Mouse (Mus musculus): ENCODE results near the gene Fam76a. TPM values are rescaled to one million over a fixed set of nuclear protein-coding genes. Genes with fewer than 3 reads are reported as not detected.
A peak's percentile ranks its signal among the peaks of the same experiment; 100 is the strongest.

Fam76a gene
- polyA plus RNA-seq, 1 experiment from 2014 or later: 29.0 TPM

- Histone ChIP-seq H3K9ac (peak overlapping the region; percentile 94), H3K27me3 (replicated peaks) (no peaks in the 10 kb centered on the region), H3K9me3 (replicated peaks) (no peaks in the 10 kb centered on the region), H3K4me2 (peak overlapping the region; percentile 78), H3K4me3 (peak overlapping the region; percentile 82), H3K27ac (ENCODE audit: poor library complexity, severe bottlenecking) (peak overlapping the region; percentile 86), H3K4me1 (replicated peaks) (peaks cover 37% of the 10 kb centered on the region), H3K36me3 (peaks cover 18% of the 10 kb centered on the region)
- 3% methylated on average over 21 of the region's 21 CpGs for WGBS
- ATAC-seq (ENCODE audit: insufficient number of reproducible peaks, low FRiP score): no peak
These were observed 38.7 kb downstream of the Fam76a start for GRCm38 (mm10) chr4:132883561-132884063.

- Histone ChIP-seq H3K4me2 (peak overlapping the region; percentile 14; the same call in 1 of the 2 replicates), H3K27ac (ENCODE audit: poor library complexity, severe bottlenecking) (peak overlapping the region; percentile 70), H3K9ac (peak overlapping the region; percentile 23; the same call in 1 of the 2 replicates), H3K9me3 (replicated peaks) (no peaks in the 10 kb centered on the region), H3K36me3 (peaks cover 22% of the 10 kb centered on the region), H3K4me3 (no peak overlapping the region), H3K27me3 (replicated peaks) (no peaks in the 10 kb centered on the region), H3K4me1 (replicated peaks) (peaks cover 35% of the 10 kb centered on the region)
- ATAC-seq (ENCODE audit: insufficient number of reproducible peaks, low FRiP score): no peak
- 78% methylated on average over 7 of the region's 7 CpGs for whole genome bisulfite sequencing
These were observed 47.8 kb downstream of the Fam76a start for GRCm38 (mm10) chr4:132874363-132875097.

GRCm38 (mm10) chr4:132873481-132874362 lies 48.6 kb downstream of the Fam76a start:
- Histone ChIP-seq H3K27me3 (replicated peaks) (no peaks in the 10 kb centered on the region), H3K9ac (no peak overlapping the region; the same call in 1 of the 2 replicates), H3K9me3 (replicated peaks) (no peaks in the 10 kb centered on the region), H3K27ac (ENCODE audit: poor library complexity, severe bottlenecking) (peak overlapping the region; percentile 70), H3K4me3 (no peak overlapping the region), H3K4me1 (replicated peaks) (peaks cover 33% of the 10 kb centered on the region), H3K4me2 (peak overlapping the region; percentile 16; the same call in 1 of the 2 replicates), H3K36me3 (peaks cover 28% of the 10 kb centered on the region)
- WGBS: 43% methylated on average over 11 of the region's 11 CpGs
- ATAC-seq (ENCODE audit: insufficient number of reproducible peaks, low FRiP score): peak; percentile 68; the same call in 1 of the 2 replicates

GRCm38 (mm10) chr4:132871116-132871515 lies 51.2 kb downstream of the Fam76a start:
- 87% methylated on average over 3 of the region's 3 CpGs for WGBS
- no peak for ATAC-seq (ENCODE audit: insufficient number of reproducible peaks, low FRiP score)

GRCm38 (mm10) chr4:132864856-132865255 lies 57.5 kb downstream of the Fam76a start:
- ATAC-seq (ENCODE audit: insufficient number of reproducible peaks, low FRiP score): no peak
- peaks cover 2% of the 10 kb centered on the region for H3K4me1 ChIP-seq (replicated peaks)
- H3K9me3 ChIP-seq (replicated peaks): no peaks in the 10 kb centered on the region
- H3K4me3 ChIP-seq: no peak overlapping the region
- H3K27me3 ChIP-seq (replicated peaks): no peaks in the 10 kb centered on the region
- no peak overlapping the region for H3K4me2 ChIP-seq
- H3K36me3 ChIP-seq: peaks cover 81% of the 10 kb centered on the region
- WGBS: 84% methylated on average over 2 of the region's 2 CpGs
- no peak overlapping the region for H3K9ac ChIP-seq
- no peak overlapping the region for H3K27ac ChIP-seq (ENCODE audit: poor library complexity, severe bottlenecking)

More at GRCm38 (mm10) chr4:132871116-132871515, 51.2 kb downstream of the Fam76a start:
- Histone ChIP-seq H3K9ac (no peak overlapping the region), H3K4me1 (replicated peaks) (peaks cover 33% of the 10 kb centered on the region), H3K27ac (ENCODE audit: poor library complexity, severe bottlenecking) (no peak overlapping the region), H3K36me3 (peaks cover 54% of the 10 kb centered on the region), H3K9me3 (replicated peaks) (no peaks in the 10 kb centered on the region), H3K4me3 (no peak overlapping the region), H3K4me2 (no peak overlapping the region), H3K27me3 (replicated peaks) (no peaks in the 10 kb centered on the region)

- no peak overlapping the region for H3K4me3 ChIP-seq
- ATAC-seq (ENCODE audit: insufficient number of reproducible peaks, low FRiP score): no peak
- no peak overlapping the region for H3K27ac ChIP-seq (ENCODE audit: poor library complexity, severe bottlenecking)
- WGBS: 92% methylated on average over 13 of the region's 13 CpGs
- H3K4me2 ChIP-seq: no peak overlapping the region
- no peaks in the 10 kb centered on the region for H3K27me3 ChIP-seq (replicated peaks)
- H3K9me3 ChIP-seq (replicated peaks): no peaks in the 10 kb centered on the region
- no peaks in the 10 kb centered on the region for H3K4me1 ChIP-seq (replicated peaks)
- no peak overlapping the region for H3K9ac ChIP-seq
- H3K36me3 ChIP-seq: peaks cover 77% of the 10 kb centered on the region
These were observed 59.3 kb downstream of the Fam76a start for GRCm38 (mm10) chr4:132863012-132863411.

- Histone ChIP-seq H3K4me3 (no peak overlapping the region), H3K27me3 (replicated peaks) (no peaks in the 10 kb centered on the region), H3K4me2 (no peak overlapping the region), H3K9me3 (replicated peaks) (no peaks in the 10 kb centered on the region), H3K27ac (ENCODE audit: poor library complexity, severe bottlenecking) (no peak overlapping the region), H3K4me1 (replicated peaks) (no peaks in the 10 kb centered on the region), H3K36me3 (peaks cover 76% of the 10 kb centered on the region), H3K9ac (no peak overlapping the region)
- 83% methylated on average over 1 of the region's 1 CpGs for WGBS
- ATAC-seq (ENCODE audit: insufficient number of reproducible peaks, low FRiP score): no peak
These were observed 61.5 kb downstream of the Fam76a start for GRCm38 (mm10) chr4:132860880-132861279.

Other genes starting within 250 kb of the Fam76a start
- 5.2 and 5.5 TPM in 2 replicates for gene Xkr8, start 190.0 kb downstream of the Fam76a start, polyA plus RNA-seq (2016; fragmentation: Nextera tagmentation; extraction: Ambion mirVana)
- 6.5 and 6.9 TPM in 2 replicates for gene Smpdl3b, start 165.3 kb downstream of the Fam76a start, polyA plus RNA-seq (2016; fragmentation: Nextera tagmentation; extraction: Ambion mirVana)
- gene Rpa2, start 154.2 kb downstream of the Fam76a start, polyA plus RNA-seq (2016; fragmentation: Nextera tagmentation; extraction: Ambion mirVana): 85.0 and 87.4 TPM in 2 replicates
- 0.50 TPM in 2 replicates for gene Themis2, start 126.2 kb downstream of the Fam76a start, polyA plus RNA-seq (2016; fragmentation: Nextera tagmentation; extraction: Ambion mirVana)
- 28.6 and 30.0 TPM in 2 replicates for gene Ppp1r8, start 79.4 kb downstream of the Fam76a start, polyA plus RNA-seq (2016; fragmentation: Nextera tagmentation; extraction: Ambion mirVana)
- gene Stx12, start 38.0 kb downstream of the Fam76a start, polyA plus RNA-seq (2016; fragmentation: Nextera tagmentation; extraction: Ambion mirVana): 60.1 and 60.9 TPM in 2 replicates
- gene Fgr, start 51.5 kb upstream of the Fam76a start, polyA plus RNA-seq (2016; fragmentation: Nextera tagmentation; extraction: Ambion mirVana): 0.19 and 0.23 TPM in 2 replicates
- gene Ahdc1, start 88.7 kb upstream of the Fam76a start, polyA plus RNA-seq (2016; fragmentation: Nextera tagmentation; extraction: Ambion mirVana): 11.6 and 11.7 TPM in 2 replicates
- 68.5 and 70.1 TPM in 2 replicates for gene Wasf2, start 207.9 kb upstream of the Fam76a start, polyA plus RNA-seq (2016; fragmentation: Nextera tagmentation; extraction: Ambion mirVana)